Mouse (Mus musculus): Measurements from ENCODE around the gene 4931440F15Rik. TPM values are rescaled to one million over a fixed set of nuclear protein-coding genes. Genes with fewer than 3 reads are reported as not detected.
"Not testable (repeated sequence)": the region's sequence is repeated elsewhere in the genome, so short reads cannot be mapped to it uniquely, and the experiment has no call there.

Gene 4931440F15Rik
- total RNA-seq (2022) = 1 to 10 TPM; 2.4 to 3.6 (median 2.8) TPM

DNA sequence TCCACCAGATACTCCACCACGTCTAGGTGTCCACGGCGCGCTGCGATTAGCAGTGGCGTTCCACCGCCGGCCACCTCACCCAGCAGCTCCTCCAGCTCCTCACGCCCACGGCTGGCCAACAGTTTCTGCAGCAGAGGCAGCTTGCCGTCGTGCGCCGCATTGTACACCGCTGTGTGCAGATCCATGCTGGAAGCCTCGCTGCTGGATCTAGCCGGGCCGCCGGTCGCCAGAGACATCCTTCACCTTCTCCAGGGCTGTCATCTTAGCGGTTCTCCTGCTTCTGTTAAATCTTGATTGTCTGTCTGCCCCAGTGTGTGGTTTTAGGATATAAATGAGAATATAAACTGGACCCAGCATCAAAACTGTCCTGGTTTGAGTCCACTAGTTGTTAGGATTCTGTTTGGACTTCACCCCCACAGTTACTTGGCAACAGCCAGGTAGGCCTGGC lies at the start of gene 4931440F15Rik:
4931440F15Rik (minus strand) TSS at position 398 of the 448 bp plus-strand sequence.
- DNase-seq (ENCODE audit: low spot score in 2 of 2) = not testable (repeated sequence)

DNA sequence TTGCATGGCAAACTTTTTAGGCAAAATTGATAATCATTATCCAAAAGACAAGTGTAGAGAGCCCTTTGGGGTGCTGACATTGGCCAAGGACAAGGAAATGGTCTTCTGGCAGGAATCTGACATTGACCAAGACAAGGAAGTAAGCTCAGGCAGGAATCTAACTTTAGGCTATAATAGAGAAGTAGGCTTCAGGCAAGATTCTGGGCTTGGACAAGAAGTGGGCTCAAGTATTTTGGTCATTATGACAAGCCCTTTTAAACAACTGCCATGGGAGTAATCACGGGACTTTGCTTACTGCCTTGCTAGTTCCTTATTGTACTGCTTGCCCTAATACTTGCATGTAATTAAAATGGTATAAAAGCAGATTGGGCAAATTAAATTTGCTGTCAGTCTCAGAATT lies 49.3 kb upstream of the 4931440F15Rik start:
- not testable (repeated sequence) for DNase-seq (ENCODE audit: low spot score in 2 of 2)

GRCm38 (mm10) chr11:29870174-29870573 lies 44.7 kb upstream of the 4931440F15Rik start:
- DNase-seq (ENCODE audit: low spot score in 2 of 2) = no peak

GRCm38 (mm10) chr11:29864269-29864668 lies 38.8 kb upstream of the 4931440F15Rik start:
- no peak for DNase-seq (ENCODE audit: low spot score in 2 of 2)

- DNase-seq (ENCODE audit: low spot score in 2 of 2) = no peak
These were observed 36.4 kb upstream of the 4931440F15Rik start for GRCm38 (mm10) chr11:29861750-29862397.

DNA sequence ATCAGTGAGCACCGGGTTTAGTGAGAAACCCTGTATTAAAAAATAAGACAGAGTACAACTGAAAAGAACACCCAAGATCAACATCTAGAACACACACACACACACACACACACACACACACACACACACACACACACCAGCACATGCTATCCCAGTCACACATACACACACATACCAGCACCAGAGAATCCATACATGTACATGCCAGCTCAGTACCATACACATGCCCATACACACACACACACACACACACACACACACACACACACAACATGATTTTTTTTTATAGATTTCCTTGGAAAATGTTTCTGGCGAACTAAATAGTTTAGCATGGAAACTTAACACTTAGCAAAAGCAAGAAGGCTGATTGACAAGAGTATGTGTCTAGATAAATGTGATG lies 35.6 kb upstream of the 4931440F15Rik start:
- DNase-seq (ENCODE audit: low spot score in 2 of 2) = no peak

DNA sequence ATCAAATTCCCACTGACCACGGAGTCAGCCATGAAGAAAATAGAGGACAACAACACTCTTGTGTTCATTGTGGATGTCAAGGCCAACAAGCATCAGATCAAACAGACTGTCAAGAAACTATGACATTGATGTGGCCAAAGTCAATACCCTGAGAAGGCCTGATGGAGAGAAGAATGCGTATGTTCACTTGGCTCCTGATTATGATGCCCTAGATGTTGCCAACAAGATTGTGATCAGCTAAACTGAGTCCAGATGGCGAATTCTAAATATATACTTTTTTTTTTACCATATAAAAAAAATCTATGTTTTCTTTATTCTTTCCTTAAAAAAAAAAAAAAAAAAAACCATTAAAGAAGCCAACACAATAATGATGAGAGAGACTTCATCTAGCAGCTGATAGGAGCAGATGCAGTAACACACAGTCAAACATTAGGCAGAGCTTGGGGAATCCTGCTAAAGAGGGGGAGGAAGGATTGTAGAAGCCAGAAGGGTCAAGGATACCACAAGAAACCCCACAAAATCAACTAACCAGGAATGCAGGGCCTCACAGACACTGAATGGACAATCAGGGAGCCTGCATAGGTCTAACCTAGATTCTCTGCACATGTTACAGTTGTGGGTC lies 15.2 kb upstream of the 4931440F15Rik start:
- no peak for DNase-seq (ENCODE audit: low spot score in 2 of 2)

DNA sequence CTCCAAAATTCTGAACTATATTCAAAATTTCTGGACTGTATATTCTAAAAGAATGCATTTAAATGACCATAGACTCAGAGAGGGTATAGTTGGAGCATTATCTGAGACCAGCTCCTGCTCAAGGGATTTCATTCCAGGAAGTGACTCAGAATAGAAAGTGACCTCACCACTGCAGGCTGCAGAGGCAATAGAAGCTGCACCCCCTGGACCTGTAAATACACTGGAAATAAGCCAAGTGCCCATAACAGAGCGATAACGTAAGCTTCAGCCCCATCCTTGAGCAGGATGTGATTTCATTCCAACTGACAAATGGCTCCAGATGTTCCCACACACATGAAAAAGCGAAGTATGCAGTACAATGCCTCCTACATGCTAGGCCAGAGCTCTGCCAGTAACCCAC lies 14.3 kb upstream of the 4931440F15Rik start:
- no peak for DNase-seq (ENCODE audit: low spot score in 2 of 2)

DNA sequence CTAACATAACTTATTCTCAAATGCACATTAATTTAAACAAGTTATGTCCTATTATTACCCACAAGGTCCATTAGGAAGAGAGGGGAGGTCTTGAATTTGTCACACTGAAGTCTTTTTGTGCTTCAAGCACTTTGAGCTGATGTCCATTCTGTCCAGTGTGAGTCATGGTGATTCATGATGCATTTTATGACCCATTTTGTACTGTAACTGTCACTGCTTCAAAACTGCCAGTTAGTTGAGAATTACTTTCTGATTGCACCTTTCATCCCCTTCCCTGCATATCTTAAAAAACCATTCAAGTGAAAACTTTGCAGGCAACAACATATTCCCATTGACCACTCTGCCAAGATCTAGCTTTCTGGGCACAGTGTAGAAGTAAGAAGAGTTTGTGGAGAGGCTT lies 11.6 kb upstream of the 4931440F15Rik start:
- DNase-seq (ENCODE audit: low spot score in 2 of 2) = no peak

DNA sequence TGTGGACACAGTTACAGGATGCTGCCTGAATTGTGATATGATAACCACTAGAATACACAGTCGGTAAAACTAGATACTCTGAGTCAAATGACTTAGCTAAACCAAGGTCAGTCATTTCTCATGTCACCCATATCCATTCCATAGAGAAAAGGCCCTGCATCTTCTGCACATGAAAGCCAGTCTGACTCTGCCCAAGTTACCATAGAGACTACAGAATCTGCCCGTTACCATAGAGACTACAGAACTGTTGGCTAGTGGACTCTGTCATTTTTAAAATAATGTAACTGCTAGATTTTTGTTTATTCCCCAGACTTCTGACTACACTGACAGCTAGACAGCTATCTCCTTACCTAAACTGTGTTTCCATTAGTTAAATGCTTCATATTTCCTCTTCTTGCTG lies 2.3 kb upstream of the 4931440F15Rik start:
- DNase-seq (ENCODE audit: low spot score in 2 of 2) = no peak

DNA sequence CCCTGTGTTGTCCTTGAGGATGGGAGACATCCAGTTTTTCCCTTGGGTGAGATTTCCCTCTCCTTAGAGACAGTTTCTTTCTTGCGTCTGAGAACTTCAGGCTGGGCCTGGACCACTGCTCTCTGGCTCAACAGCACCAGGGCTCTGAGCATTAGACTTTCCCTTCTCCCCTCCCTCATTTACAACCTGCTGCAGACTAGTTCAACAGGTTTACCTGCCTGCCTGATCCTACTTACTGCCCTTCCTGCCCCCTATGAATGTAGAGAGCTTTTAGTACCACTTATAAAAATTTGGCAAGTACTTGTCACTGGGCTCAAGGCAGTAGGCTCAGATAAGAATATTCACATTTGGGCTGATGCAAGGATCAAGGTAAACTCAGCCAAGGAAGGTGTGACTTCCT lies 533 bp upstream of the 4931440F15Rik start:
- no peak for DNase-seq (ENCODE audit: low spot score in 2 of 2)

- not testable (repeated sequence) for DNase-seq (ENCODE audit: low spot score in 2 of 2)
These were observed 796 bp downstream of the 4931440F15Rik start for GRCm38 (mm10) chr11:29824474-29825270.

DNA sequence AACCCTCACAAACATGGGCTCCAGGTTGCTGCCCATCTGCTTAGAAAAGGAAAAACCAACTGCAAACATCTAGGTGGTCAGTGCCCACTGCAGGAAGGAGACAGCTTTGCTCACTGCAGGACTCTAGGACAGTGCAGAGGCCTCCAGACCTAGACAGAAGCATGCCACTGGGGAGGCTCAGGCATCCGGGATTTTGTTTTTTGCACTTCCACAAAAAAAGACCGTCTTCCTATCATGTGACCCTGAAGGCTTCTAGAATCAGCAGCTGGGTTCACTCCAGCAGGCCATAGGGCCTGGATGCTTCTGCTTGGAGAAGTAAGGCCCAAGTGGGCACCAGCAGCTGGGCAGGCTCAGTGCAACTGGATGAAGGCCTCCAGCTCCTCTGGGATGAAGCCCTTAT lies 2.3 kb downstream of the 4931440F15Rik start:
- DNase-seq (ENCODE audit: low spot score in 2 of 2) = no peak

- DNase-seq (ENCODE audit: low spot score in 2 of 2) = no peak
These were observed 9.8 kb downstream of the 4931440F15Rik start for GRCm38 (mm10) chr11:29815670-29816069.

GRCm38 (mm10) chr11:29815261-29815660 lies 10.2 kb downstream of the 4931440F15Rik start:
- no peak for DNase-seq (ENCODE audit: low spot score in 2 of 2)

GRCm38 (mm10) chr11:29813267-29813666 lies 12.2 kb downstream of the 4931440F15Rik start:
- DNase-seq (ENCODE audit: low spot score in 2 of 2) = no peak

DNA sequence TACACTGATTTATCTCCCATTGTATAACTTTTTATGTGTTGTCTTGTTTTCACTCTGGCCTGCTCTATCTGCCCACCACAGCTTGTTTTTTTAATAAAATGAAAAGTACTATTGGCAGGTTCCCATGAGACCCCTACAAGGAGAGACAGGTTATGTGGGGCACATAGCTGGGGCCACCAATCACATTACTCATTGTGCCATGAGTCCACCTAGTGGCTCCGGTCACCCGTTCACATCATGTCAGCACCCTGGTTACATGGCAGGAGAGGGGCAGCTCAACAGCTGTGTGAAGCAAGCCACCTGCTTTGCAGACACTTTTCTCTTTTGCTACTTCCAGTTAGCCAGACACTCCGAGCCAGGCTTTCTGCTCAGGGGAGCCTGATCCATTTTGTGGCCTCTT lies 13.0 kb downstream of the 4931440F15Rik start:
- DNase-seq (ENCODE audit: low spot score in 2 of 2) = no peak

DNA sequence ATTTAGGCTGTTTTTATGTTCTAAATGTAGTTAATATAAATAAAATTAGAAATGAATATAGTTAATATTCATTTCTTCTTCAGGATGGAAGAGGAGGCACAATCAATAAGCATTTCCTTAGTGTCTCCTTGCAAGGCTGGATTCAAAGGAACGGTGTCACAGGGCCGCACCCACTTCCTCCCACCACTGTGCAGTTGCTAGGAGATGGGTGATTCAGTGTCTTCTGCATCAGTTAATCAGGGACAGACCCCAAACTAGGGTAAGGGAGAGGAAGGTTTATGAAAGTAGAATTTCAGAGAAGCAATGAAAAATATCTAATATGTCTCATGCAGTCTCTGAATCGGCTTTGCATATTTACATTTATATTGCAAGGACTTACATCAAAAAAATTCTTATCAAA lies 15.1 kb downstream of the 4931440F15Rik start:
- DNase-seq (ENCODE audit: low spot score in 2 of 2) = no peak

- DNase-seq (ENCODE audit: low spot score in 2 of 2) = no peak
These were observed 16.4 kb downstream of the 4931440F15Rik start for GRCm38 (mm10) chr11:29808981-29809589.

DNA sequence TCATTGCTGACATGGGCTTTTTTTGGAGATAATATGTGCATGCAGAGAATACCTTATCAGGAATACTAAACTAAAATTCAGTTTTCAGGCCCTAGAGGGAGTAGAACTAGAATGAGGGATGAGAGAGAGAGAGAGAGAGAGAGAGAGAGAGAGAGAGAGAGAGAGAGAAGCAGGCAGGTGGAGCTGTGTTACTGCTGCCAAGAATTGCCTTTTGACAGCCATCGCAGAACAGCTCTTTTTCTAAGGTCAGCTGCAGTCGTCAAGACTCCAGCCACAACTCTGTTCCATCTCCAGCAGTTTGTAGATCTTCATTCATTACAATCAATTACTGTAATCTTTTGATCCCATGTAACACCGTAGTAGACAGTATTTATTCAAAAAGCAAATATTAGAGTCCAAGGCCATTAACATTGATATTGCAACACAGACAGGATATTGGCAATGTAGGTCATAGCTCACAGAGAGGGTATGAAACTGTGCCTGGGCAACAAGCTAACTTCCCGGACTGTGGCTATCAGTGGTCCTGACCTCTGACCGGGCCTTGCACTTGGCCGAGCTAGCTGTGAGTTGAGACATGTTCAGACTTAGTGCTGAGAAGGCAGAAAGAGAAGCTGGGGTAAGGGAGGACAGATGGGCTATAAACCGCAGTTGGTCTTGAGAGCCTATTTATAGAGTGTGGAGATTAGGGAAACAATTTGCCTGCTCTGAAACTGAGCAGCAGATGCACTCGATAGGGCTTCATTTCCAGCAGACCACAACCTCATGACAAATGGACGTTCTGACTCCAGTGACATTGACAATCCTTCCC lies 17.1 kb downstream of the 4931440F15Rik start:
- no peak for DNase-seq (ENCODE audit: low spot score in 2 of 2)

DNA sequence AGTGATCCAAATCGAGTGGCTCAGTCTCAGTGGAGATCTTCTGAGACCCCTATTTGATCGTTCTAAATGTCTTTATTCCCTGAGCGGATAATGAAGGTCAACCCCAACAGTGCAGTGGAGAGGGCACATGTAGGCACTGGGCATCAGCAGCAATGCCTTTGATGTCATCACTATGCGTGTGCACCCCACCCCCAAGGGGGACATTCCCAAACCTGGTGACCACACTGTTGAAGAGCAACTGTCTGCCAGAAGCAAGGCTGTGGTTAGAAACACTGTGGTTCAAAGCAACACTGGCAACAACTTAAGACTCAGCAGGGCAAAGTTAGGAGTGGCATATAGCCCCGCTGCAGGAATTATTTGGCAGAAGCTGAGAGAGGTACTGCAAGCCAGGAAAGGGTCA lies 18.1 kb downstream of the 4931440F15Rik start:
- DNase-seq (ENCODE audit: low spot score in 2 of 2) = no peak

All from left cerebral cortex, adult 8-10 months (tissue).